Mouse (Mus musculus) layer of hippocampus, adult 9-11 months (tissue): ENCODE results near the gene Abca5.

Experiments
- DNase-seq: peaks from one replicate; pipeline ENCODE4 v3.0.0; 2022

Abca5 gene

GRCm38 (mm10) chr11:110297917-110298533, 39.5 kb downstream of the Abca5 start:
- no peak for DNase-seq

- no peak for DNase-seq
Measured at GRCm38 (mm10) chr11:110290586-110290985, 46.9 kb downstream of the Abca5 start.

GRCm38 (mm10) chr11:110288423-110288822, 49.1 kb downstream of the Abca5 start:
- DNase-seq: no peak

GRCm38 (mm10) chr11:110287694-110288093, 49.8 kb downstream of the Abca5 start:
- no peak for DNase-seq

GRCm38 (mm10) chr11:110286331-110286730, 51.2 kb downstream of the Abca5 start:
- DNase-seq: no peak

- no peak for DNase-seq
Measured at GRCm38 (mm10) chr11:110284849-110285248, 52.7 kb downstream of the Abca5 start.

- no peak for DNase-seq
Measured at GRCm38 (mm10) chr11:110284185-110284787, 53.2 kb downstream of the Abca5 start.

- no peak for DNase-seq
Measured at GRCm38 (mm10) chr11:110274794-110275193, 62.7 kb downstream of the Abca5 start.

GRCm38 (mm10) chr11:110271745-110272144, 65.8 kb downstream of the Abca5 start:
- DNase-seq: peak; percentile 28

GRCm38 (mm10) chr11:110268244-110268844, 69.2 kb downstream of the Abca5 start:
- DNase-seq: peak; percentile 63

GRCm38 (mm10) chr11:110267232-110267631, 70.3 kb downstream of the Abca5 start:
- DNase-seq: no peak

GRCm38 (mm10) chr11:110266757-110267156, 70.8 kb downstream of the Abca5 start:
- peak; percentile 35 for DNase-seq

- no peak for DNase-seq
Measured at GRCm38 (mm10) chr11:110261867-110262266, 75.6 kb downstream of the Abca5 start.

GRCm38 (mm10) chr11:110257911-110258310, 79.6 kb downstream of the Abca5 start:
- DNase-seq: no peak

- DNase-seq: no peak
Measured at GRCm38 (mm10) chr11:110257061-110257460, 80.5 kb downstream of the Abca5 start.

- no peak for DNase-seq
Measured at GRCm38 (mm10) chr11:110252256-110252655, 85.3 kb downstream of the Abca5 start.

- peak; percentile 36 for DNase-seq
Measured at GRCm38 (mm10) chr11:110251534-110251933, 86.0 kb downstream of the Abca5 start, which contains the start of gene Abca6. Abca6 (minus strand) TSS chr11:110251776.

- DNase-seq: no peak
Measured at GRCm38 (mm10) chr11:110244730-110245129, 92.8 kb downstream of the Abca5 start.

GRCm38 (mm10) chr11:110237466-110237865, 100.0 kb downstream of the Abca5 start:
- no peak for DNase-seq

- DNase-seq: no peak
Measured at GRCm38 (mm10) chr11:110232975-110233374, 104.5 kb downstream of the Abca5 start.
